Mouse (Mus musculus) CH12.LX (cell line): Measurements from ENCODE around the gene Heyl.

Experiments used
- CTCF ChIP-seq, 2 experiments: IDR thresholded peaks in 1 of 2; conservative IDR thresholded peaks in 1 of 2; 2 replicates each; pipeline ENCODE4 v1.5.1; 2011 to 2012; ENCODE audit warnings: low read depth in 2 of 2, low read length in 2 of 2, improper control_type of control experiment in 1 of 2, inconsistent platforms in 1 of 2, mild to moderate bottlenecking in 1 of 2, moderate library complexity in 1 of 2
- IRF4 ChIP-seq: IDR thresholded peaks from 2 replicates; pipeline ENCODE4 v1.6.1; 2014; ENCODE audit warnings: low read depth, mild to moderate bottlenecking, inconsistent platforms, low read length, improper control_type of control experiment
- MYC ChIP-seq: IDR thresholded peaks from 2 replicates; pipeline ENCODE4 v1.6.1; 2011; ENCODE audit warnings: low read depth, mild to moderate bottlenecking, improper control_type of control experiment, low read length
- POLR2A ChIP-seq: IDR thresholded peaks from 2 replicates; pipeline ENCODE4 v1.6.1; 2011; ENCODE audit warnings: low read depth, mild to moderate bottlenecking, improper control_type of control experiment, low read length
- POLR2AphosphoS2 ChIP-seq: IDR thresholded peaks from 2 replicates; pipeline ENCODE4 v1.6.1; 2011; ENCODE audit warnings: low read depth, low read length, improper control_type of control experiment
- RCOR1 ChIP-seq: conservative IDR thresholded peaks from 2 replicates; pipeline ENCODE4 v1.6.1; 2012; ENCODE audit warnings: low read depth, mild to moderate bottlenecking, inconsistent platforms, low read length, improper control_type of control experiment

DNA sequence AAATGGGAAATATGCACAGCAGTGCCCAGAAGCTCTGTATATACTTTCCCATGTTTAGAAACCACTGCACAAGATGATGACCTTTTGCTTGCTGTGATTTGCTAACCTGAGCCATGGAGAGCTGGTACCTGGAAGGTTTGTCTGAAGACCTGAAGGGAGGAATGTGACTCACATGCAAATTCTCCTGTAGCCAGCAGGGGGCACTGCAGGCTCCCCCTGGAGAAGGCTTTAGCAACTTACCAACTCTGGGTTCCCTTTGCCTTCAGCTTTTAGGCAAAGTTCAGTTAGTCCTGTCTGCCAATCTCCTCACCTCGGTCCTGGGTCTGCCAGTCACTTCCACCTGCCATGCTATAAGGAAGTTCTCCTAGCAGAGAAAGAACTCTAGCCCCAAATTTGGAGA is 16.6 kb upstream of the Heyl start:
- TF ChIP-seq POLR2AphosphoS2 (no peak), CTCF (conservative IDR thresholded peaks at IDR 0.05 in 1 of 2, IDR thresholded peaks at IDR 0.05 in 1 of 2; ENCODE audit: low read depth in 2 of 2, low read length in 2 of 2) (peak; percentile 88 to 95), RCOR1 (no peak), MYC (no peak), POLR2A (no peak), IRF4 (no peak)
